Mouse (Mus musculus) Patski (cell line): ENCODE data around the gene Tmem135. TPM values are rescaled to one million over a fixed set of nuclear protein-coding genes. Genes with fewer than 3 reads are reported as not detected.
"Not testable (repeated sequence)": the region's sequence is repeated elsewhere in the genome, so short reads cannot be mapped to it uniquely, and the experiment has no call there.

Experiments used
- ATAC-seq: fragments of 100-300 bp; one replicate; pipeline ENCODE4 v1.8.0; 2021
- CTCF ChIA-PET: fragments of 350-600 bp; sonication (Branson Sonifier 250); formaldehyde crosslinking; loops from one replicate; lab custom pipeline; 2022; ENCODE audit warnings: inconsistent platforms; lab: Charles Lee
- POLR2A ChIA-PET: fragments of 350-600 bp; sonication (Branson Sonifier 250); formaldehyde crosslinking; loops from one replicate; lab custom pipeline; 2022; ENCODE audit warnings: antibody characterized with exemption, inconsistent platforms; lab: Charles Lee
- DNase-seq: peaks from one replicate; pipeline ENCODE4 v3.0.0-alpha.2; 2011; ENCODE audit warnings: low read depth, low spot score
- H3K27me3 ChIP-seq: fragments of 371-371 bp; one replicate; pipeline ENCODE4 v1.5.1; 2021
- CTCF ChIP-seq: fragments of 100-300 bp; IDR thresholded peaks from one replicate; pipeline ENCODE4 v1.5.1; 2021
- in situ Hi-C: fragments of 300-500 bp; cut with MboI; formaldehyde crosslinking; loops from 3 replicates; pipeline ENCODE4 v1.11.1; 2018; ENCODE audit warnings: low pct_unique_long_range_greater_than_20kb, mixed read lengths
- polyA plus RNA-seq: library from polyadenylated mRNA; unstranded; gene quantifications from one replicate; pipeline ENCODE4 v1.2.3, GENCODE M21; 2021

Gene Tmem135
- polyA plus RNA-seq, 1 experiment from 2014 or later: 48.3 TPM

DNA sequence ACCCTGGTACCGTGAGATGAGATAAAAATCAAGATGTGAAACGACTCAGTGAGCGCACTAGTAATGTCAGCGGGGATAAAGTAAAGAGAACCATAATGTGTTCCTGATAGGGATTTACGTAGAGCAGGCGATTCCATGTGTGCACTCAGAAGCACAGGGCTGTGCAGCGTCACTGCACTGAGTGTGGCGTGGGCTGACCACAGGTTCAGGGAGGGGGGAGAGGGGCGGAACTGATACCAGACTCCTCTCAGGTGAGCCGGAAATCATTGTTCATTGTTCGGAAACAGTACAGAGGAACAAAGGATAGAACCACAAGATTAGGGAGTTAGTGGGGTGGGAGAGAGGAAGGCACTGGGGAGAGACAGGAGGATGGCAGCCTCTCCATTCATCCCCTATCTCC, 95.8 kb downstream of the Tmem135 start:
- POLR2A ChIA-PET: no interaction called here
- in situ Hi-C loops: no loop called here
- CTCF ChIA-PET: no interaction called here
- TF ChIP-seq CTCF: no peak
- ATAC-seq (no peak), DNase-seq (no peak)
- no peaks in the 10 kb centered on the region for H3K27me3 ChIP-seq

DNA sequence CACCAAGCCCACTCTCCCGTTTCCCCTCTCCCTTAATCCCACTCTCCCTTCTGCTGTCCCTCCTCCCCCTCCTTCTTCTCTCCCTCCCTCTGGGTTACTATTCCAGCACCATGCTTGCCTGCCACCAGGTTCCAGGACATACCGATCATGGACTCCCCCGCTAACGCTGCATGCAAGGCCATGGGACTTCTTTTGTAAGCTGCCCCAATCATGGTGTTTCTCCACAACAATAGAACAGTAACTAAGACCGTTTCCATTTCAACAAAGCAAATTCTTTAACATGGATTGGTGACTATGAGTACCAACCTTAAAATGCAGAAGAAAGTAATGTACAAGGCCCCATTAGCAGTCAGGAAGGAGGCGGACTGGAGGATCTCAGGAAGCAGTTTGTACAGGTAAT, 97.2 kb downstream of the Tmem135 start:
- ATAC-seq: no peak
- TF ChIP-seq CTCF: no peak

DNA sequence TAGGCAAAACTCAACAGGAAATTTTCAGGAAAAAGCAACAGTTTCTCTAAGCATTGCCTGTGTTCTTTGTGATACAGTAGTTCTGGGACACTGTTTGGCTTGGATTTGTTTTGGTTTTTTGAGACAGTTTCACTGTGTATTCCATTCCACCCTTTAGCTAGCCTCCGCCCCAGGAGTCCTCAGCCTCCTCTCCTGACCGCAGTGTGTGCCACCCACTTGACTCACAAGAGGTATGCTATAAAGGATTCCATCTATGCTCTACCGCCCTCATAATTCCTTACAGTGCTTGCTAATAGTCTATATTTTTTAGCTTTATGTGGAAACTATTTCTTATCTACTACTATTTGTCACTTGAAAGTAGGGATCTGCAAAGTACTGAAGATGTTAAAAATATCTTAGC, 99.1 kb downstream of the Tmem135 start:
- ChIA-PET CTCF (interaction anchor here (1.3 kb wide), 1 partner anchor 19 kb away, joined by 3 read pairs; no protein-coding TSS in a partner anchor), POLR2A (no interaction called here)
- DNase-seq (no peak), ATAC-seq (no peak)
- in situ Hi-C loops: no loop called here
- no peaks in the 10 kb centered on the region for H3K27me3 ChIP-seq
- TF ChIP-seq CTCF: no peak

More for the DNA sequence above, 97.2 kb downstream of the Tmem135 start:
- no peaks in the 10 kb centered on the region for H3K27me3 ChIP-seq
- ChIA-PET CTCF (no interaction called here), POLR2A (no interaction called here)
- DNase-seq: no peak
- in situ Hi-C loops: no loop called here

DNA sequence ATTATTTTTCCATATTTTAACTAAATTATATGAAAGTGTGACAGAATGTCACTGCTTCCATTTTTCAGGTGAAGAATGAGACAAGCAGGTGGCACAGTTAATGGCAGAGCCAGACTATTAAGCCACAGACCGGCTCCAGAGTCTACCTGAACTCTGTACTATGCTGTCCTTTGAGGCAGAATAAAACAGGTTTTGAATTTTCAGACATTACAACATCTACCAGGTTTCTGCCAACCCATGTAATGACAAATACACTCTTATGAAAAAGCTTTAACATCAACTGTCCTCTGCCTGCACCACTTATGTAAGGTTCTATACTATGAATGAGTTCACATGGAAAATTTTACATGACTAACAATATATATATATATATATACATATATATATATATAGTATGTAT, 100.3 kb downstream of the Tmem135 start:
- ChIA-PET CTCF (no interaction called here), POLR2A (no interaction called here)
- ATAC-seq: no peak
- no peak for DNase-seq
- in situ Hi-C loops: no loop called here
- no peaks in the 10 kb centered on the region for H3K27me3 ChIP-seq
- no peak for TF ChIP-seq CTCF

DNA sequence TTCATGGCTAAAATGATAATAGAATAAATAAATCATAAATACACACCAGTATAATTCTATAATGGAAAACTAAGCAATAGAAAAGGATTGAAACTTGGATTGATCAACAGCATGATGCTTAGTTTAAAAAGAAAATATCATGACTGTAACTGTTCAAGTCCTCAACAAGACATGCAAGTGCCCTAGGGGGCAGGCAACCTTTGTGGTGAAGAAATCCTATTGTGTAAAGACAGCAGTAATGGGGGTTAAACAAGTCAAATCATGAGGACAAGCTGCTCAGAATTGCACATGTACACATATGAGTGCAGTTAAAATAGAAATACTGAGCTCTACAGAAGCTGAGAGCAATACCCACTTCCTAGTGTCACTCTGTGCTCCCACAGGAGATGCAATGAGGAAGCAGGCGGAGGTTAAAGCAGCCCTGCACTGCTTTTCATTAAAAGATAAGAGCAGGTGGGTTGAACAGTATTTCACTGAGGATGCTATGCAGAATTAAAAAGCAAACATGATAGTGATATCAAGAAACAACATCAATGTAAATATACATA, 105.0 kb downstream of the Tmem135 start:
- TF ChIP-seq CTCF: no peak
- no peak for ATAC-seq
- H3K27me3 ChIP-seq: no peaks in the 10 kb centered on the region
- in situ Hi-C loops: no loop called here
- no peak for DNase-seq
- ChIA-PET CTCF (interaction anchor here (1.1 kb wide), 1 partner anchor 27 kb away, joined by 3 read pairs; no protein-coding TSS in a partner anchor), POLR2A (no interaction called here)

DNA sequence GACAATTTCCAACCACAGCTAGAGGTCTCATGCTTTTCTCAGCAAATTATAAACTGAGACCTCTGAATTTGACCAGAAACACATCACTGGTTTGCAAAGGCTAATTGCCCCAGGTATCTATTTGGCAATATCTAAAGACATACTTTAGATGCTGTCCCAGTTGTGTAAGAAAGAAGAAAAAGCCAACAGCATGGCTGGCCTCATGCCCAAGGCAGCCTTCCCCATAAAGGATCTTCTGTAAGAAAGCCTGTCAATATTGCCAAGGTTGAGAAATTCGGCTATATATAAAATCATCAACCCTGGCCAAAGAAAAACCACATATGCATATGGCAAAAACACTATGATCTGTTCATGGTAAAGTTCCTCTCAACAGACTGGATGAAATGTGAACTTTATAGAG, 107.1 kb downstream of the Tmem135 start:
- ChIA-PET POLR2A (interaction anchor here (1.0 kb wide), 1 partner anchor 10 kb away, joined by 3 read pairs; no protein-coding TSS in a partner anchor), CTCF (interaction anchor here (1.1 kb wide), 1 partner anchor 10 kb away, joined by 5 read pairs; no protein-coding TSS in a partner anchor)
- no peak for TF ChIP-seq CTCF
- no peak for DNase-seq
- H3K27me3 ChIP-seq: no peaks in the 10 kb centered on the region
- no peak for ATAC-seq
- in situ Hi-C loops: no loop called here

DNA sequence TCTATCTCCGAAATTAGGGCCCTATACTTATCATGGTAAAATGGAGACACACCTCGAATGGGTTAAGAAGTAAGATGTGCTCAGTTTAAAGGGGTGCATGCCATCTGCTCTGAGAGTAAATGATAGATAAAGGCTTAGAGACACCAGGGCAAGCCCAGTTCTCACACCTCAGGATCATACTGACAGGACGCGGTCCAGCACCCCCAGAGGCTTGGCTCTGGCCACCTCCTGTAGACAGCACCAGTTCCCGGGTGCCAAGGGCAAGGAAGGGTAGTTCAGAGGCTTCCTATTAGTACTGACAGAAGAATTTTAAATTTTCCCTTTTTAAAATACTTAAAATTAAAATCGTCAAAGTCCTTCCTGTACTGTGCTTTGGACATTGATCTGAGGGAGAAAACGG, 121.4 kb downstream of the Tmem135 start:
- no peaks in the 10 kb centered on the region for H3K27me3 ChIP-seq
- no peak for ATAC-seq
- in situ Hi-C loops: no loop called here
- ChIA-PET CTCF (interaction anchor here (1.4 kb wide), 1 partner anchor 20 kb away, joined by 3 read pairs; no protein-coding TSS in a partner anchor), POLR2A (no interaction called here)
- no peak for TF ChIP-seq CTCF
- DNase-seq: no peak

DNA sequence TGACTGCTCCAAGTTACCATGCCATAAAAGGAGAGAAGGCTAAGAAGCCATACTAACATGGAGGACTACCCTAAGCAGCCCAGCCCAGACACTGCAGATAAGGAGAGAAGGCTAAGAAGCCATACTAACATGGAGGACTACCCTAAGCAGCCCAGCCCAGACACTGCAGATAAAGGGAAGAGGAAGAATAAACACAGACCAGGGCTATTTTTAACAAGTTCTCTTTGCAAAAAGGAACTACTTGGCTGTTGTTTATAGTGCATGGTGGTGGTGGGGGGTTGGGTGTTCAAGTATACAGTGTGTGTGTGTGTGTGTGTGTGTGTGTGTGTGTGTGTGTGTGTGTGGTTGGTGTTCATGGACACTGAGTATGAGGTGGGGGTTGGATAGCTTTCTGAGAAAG, 133.6 kb downstream of the Tmem135 start:
- H3K27me3 ChIP-seq, DNase-seq, in situ Hi-C loops, CTCF ChIA-PET, ATAC-seq: not testable (repeated sequence)
- POLR2A ChIA-PET: interaction anchor here (0.6 kb wide), 1 partner anchor 10 kb away, joined by 5 read pairs; no protein-coding TSS in a partner anchor

DNA sequence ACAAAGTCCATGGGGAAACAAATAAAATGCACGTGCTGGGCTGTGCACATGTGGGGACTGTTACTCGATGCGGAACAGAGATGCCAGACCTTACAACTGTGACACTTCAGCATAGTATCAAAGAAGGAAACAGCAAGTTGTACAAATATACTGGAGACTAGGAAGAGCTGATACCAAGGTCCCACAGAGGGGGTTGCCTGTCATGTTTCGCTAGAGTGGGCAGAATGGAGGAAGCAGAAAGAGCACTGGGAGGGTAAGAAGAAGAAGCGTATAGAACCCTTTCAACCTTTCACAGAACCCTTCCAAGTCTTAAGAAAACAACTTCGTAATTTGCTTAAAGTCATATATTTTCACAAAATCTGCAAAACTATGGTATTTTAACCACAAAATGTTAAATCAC, 134.2 kb downstream of the Tmem135 start:
- ATAC-seq: no peak
- in situ Hi-C loops: no loop called here
- no peak for DNase-seq
- TF ChIP-seq CTCF: no peak
- ChIA-PET POLR2A (no interaction called here), CTCF (interaction anchor here (1.3 kb wide), 1 partner anchor 13 kb away, joined by 5 read pairs; no protein-coding TSS in a partner anchor)
- H3K27me3 ChIP-seq: no peaks in the 10 kb centered on the region

DNA sequence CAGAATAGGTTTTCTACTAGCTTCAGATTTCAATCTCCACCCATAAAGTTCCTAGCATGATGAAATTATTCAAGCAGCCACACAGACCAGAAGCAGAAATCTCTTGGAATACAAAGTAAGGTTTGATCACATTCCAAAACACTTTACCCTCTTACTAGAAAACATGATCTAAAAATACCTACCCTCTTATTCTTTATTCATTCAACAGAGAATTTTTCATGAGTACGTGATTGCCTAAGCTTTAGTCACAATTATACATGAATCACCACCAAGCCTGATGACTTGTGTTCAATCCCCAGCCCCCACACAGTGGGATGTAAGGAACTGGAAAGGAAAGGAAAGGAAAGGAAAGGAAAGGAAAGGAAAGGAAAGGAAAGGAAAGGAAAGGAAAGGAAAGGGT, 136.5 kb downstream of the Tmem135 start:
- no peak for TF ChIP-seq CTCF
- DNase-seq: peak; percentile 35
- CTCF ChIA-PET: no interaction called here
- in situ Hi-C loops: no loop called here
- peak; percentile 87 for ATAC-seq
- no peaks in the 10 kb centered on the region for H3K27me3 ChIP-seq
- POLR2A ChIA-PET: no interaction called here

DNA sequence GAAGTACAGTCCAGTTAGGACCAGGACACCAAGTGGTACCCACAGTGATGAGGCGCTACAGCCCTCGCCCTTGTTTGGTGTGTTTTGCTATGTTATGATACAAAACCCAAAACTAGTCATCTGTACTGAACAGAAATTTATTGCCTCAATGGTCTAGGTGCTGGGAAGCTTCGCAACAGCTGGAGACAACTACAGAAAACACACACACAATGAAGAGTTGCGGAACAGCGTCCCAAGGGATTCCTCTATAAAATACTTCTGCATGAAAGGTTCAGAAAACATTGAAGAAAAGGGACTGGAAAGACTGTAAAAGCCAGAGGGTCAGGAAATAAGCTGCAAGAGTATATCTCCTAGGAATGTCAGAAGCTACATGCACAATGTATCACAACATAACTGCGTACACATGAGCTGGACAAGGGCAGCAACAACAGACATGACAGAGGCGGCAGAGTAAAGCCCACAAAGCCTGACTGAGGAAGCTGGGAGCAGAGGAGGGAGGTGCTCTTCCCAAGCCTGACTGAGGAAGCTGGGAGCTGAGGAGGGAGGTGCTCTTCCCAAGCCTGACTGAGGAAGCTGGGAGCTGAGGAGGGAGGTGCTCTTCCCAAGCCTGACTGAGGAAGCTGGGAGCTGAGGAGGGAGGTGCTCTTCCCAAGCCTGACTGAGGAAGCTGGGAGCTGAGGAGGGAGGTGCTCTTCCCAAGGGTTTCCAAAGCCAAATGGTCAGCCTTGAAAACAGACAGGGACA, 137.8 kb downstream of the Tmem135 start:
- POLR2A ChIA-PET: no interaction called here
- in situ Hi-C loops: no loop called here
- DNase-seq (no peak), ATAC-seq (no peak)
- no peak for TF ChIP-seq CTCF
- H3K27me3 ChIP-seq: no peaks in the 10 kb centered on the region
- CTCF ChIA-PET: no interaction called here
